Mouse (Mus musculus) gastrocnemius, adult 18-20 months (tissue): ENCODE data around the gene Myo1h. TPM values are rescaled to one million over a fixed set of nuclear protein-coding genes. Genes with fewer than 3 reads are reported as not detected.

Experiments used
- DNase-seq: peaks from one replicate; pipeline ENCODE4 v3.0.0; 2021; ENCODE audit warnings: low spot score
- total RNA-seq, 2 experiments: library from RNA; stranded (reverse); gene quantifications; 2 replicates each; pipeline ENCODE4 v1.2.3; 2021

Myo1h gene
- total RNA-seq, 2 experiments from 2014 or later: 0.32 to 0.36 TPM

DNA sequence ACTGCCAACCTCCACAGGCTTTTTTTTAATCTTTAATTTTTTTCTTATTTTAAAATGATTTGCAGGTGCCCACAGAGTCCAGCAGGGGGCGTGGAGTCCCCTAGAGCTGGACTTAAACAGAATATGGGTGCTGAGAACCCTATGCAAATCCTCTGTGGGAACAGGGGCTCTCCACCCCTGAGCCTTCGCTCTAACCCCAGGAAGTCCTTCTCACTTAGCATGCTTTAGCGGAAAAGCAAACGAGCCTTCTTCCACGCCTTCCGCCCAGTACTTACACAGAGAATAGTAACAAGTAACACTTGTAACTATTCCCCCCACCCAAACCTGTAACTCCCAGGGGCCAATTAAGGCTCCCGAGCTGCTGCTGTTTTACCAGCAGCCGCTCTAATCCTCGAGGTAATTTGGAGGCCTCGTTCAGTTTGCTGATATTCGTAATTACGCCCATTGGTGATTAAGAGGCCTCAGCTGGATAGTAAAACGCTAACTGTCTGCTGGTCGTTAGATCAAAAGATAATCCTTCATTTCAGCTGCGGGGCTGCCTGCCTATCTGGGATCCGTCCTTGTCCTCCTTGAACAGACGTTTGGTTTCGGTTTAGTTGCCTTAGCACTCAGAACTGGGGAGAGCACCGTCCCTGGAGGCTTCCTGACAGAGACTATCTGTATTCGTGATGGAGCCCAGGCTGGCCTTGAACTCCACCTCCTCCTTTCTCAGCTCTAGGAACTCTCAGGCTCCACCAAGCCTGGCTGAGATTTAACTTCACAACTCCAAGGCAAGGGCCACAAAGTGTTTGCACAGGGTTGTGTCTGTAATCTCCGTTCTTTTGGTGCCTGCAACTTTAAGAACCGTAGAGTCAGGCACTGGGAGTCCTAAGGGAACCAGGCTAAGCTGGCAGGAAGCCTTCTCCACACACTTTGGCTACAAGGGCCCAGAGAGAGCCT is 8.0 kb downstream of the Myo1h start:
- peak; percentile 18 for DNase-seq

DNA sequence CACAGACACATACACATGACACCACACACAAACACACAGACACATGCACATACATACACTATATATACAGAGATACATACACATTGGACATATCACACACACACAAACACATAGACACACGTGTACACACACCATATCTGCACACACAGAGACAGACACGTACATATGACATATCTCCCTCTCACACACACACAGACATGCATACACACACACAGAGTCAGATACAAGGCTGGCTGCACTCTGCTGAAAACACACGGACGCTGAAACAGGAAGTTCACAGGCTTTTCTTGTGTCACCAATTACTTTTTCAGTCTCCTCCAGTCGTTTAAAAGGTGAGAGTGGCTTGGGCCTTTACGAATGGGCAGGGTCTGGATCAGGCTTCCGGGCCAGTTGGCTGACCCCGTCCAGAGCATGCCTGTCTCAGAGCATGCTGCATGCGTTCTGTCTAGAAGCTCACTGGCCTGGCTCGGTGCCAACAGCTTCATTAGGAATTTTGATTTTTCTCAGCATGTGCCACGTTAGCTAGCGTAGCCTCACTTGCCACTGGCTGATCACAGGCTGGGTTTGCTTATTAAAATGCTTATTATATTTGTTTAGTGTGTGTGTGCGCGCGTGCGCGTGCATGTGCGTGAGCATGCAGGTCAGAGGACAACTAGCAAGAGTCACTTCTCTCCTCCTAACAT is 9.4 kb downstream of the Myo1h start:
- DNase-seq: no peak

DNA sequence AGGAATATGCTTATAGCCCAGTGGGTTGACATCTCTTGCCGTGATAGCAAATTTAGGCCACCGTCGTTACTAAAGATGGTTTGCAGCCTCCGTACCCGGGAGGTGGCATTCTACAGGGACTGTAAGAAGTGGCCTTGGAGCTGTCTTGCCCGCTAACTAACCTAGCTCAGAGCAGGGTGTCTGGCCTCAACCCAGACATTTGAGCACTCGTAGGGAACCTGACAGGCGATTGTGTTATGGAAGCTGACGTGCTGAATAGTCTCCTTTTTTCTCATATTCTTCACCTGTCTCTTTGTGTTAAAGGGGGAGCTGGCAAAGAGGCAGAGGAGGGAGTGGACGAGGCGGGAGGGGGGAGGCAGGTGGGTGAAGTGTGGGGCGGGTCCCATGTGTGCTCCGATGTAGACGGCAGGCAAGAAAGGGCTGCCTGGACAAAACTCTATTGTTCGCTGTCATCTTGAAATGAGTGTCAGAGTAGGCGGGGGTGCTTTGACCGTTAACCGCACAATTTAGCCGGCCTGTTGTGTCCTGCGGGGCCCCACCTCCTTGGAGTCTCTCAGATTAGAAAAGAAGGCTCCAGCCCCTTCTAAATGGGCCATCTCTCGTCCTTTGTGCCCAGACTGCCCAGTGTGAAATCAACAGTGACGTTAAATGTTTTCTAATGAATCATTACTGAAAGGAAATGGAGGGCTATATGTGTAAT is 10.3 kb downstream of the Myo1h start:
- DNase-seq: no peak

DNA sequence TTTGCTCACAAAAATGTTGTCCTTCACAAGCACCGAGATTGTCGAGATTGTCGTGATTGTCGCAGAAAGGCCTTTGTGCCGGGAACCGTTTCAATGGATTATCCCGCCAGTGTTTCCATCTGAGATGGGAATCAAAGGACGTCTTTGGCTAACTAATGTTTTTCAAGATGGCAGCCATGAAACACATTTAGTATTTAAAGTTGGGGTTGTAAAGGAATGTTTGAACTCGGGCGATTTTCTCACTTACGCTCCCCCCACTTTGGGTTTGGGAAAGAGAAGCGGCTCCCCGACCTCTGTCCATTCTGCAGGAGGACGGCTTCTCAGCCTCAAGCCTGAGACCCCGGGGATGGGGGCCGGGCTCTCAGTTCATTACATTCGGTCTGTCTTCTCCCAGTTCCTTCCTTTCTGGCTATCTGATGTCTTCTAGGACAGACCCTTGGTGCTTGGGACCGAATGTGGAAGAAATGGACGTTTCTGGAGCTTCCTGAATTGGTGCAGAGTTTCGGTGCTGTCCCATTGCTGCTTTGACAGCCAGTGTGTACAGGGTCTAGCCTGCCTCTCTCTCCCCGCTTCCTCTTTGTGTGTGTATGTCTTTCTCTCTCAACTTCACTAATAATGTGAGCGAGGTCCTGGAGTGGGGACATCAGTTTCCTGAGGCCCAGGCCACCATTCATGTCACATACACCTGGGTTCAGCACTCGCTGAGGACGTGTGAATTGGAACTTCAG is 11.1 kb downstream of the Myo1h start:
- no peak for DNase-seq

DNA sequence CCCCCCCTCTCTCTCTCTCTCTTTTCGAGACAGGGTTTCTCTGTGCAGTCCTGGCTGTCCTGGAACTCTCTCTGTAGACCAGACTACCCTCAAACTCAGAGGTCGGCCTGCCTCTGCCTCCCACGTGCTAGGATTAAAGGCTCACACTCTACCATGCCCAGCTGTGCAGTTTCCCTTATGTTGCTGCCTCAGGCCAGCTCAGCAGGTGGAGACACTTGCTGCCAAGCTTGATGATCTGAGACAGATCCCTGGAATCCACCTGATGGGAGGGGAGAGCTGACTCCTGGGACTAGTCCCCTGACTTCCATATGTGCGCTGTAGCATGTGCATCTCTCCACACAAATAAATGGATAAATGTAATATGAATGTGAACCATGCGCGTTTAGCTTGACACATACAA is 14.2 kb downstream of the Myo1h start:
- no peak for DNase-seq

DNA sequence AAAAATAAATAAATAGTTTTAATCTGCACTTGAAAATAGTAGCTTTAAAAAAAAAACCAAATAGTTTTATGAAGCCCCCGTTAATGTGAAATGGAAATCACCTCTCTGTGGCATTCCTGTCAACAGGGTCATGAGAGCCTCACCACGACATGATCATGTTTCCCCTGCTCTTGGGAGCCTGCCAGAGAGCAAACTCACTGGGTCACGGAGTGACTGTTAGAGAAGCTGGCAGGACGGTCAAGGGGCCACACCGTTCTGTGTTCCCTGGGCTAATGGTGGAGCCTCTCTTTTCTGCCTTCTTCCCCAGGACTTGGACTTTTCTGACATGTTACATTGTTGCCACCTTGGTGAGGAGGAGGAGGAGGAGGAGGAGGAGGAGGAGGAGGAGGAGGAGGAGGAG is 17.5 kb downstream of the Myo1h start:
- peak; percentile 34 for DNase-seq

DNA sequence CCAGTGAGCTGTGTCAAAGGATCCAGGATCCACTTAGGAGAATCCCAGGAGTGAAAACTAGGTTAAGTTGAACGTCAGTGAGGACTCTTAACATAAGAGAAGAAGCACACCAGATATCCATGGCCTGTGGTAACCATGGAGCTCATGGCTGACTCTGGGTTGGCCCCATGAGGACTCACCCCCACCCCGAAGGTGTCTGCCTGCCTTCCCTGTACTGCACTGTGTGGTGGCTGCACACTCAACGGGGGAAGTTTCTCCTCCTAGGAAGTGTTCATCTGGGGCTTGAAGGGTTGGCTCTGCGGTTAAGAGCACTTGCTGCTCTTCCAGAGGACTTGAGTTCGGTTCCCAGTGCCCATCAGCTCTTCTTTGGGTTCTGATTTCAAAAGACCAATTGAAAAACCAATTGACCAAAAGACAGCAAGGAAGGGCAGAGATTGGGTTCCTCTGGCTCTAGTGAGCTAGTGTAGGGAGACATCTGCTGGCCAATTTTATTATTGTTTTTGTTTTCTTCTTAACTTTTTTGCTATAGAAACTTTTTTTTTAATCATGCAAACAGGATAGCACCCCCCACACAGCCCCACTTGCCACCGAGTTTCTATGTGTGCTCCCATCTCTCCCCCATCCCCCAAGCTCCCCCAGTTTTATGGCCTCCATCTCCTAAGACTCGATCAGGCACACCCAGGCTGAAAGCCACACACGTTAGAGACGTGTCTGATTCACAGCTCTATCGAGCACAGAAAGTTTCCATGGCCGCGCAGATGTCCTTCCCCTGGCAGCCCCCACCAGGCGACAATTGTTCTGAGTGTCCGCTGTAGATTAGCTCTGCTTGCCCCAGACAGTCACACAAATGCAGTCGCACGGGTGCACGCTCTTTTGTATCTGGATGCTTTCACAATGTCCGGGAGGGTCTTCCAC is 20.1 kb downstream of the Myo1h start:
- peak; percentile 10 for DNase-seq

DNA sequence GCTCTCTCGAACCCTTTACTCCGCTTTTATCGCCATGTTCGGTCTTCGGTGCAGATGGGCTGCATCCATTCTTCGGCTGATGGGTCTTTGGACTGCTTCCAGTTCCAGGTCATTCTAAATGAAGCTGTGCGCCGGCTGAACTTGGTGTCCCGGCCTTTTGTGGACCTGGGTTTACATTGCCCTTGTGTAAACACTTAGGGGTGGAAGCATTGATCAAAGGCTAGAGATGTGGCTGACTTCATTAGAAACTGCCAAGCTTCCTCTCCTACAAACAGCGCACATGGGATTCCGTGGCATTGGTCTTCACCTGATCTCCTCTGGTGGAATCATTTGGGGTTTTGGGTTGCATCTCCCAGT is 20.7 kb downstream of the Myo1h start:
- no peak for DNase-seq

DNA sequence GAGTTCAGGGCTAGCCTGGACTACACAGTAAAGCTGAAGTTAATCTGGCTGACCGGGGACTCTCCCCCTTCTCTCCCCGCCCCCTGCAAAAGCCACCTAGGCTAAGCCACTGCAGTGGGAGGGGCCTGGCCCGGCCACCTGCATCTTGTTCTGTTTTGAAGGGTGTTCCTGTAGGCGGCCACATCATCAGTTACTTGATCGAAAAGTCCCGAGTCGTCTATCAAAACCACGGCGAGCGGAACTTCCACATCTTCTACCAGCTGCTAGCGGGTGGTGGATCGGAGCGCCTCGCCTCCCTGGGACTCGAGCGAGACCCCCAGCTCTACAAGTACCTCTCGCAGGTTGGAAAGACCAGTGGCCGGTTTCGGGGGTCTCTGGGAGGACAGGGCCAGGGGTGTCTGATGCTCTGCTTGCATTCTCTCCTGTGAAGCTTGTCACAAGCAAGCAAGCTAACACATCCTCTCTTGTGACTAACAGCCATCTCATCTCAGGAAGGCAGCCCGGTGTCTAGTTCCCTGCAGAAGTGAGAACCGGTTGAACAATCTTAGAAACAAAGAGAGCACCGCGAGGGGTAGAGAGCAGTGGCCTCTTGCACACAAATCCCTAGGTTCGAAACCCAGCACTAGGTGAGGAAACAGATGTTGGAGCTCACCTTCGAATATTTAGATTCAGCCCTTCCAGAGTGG is 34.3 kb downstream of the Myo1h start:
- no peak for DNase-seq

DNA sequence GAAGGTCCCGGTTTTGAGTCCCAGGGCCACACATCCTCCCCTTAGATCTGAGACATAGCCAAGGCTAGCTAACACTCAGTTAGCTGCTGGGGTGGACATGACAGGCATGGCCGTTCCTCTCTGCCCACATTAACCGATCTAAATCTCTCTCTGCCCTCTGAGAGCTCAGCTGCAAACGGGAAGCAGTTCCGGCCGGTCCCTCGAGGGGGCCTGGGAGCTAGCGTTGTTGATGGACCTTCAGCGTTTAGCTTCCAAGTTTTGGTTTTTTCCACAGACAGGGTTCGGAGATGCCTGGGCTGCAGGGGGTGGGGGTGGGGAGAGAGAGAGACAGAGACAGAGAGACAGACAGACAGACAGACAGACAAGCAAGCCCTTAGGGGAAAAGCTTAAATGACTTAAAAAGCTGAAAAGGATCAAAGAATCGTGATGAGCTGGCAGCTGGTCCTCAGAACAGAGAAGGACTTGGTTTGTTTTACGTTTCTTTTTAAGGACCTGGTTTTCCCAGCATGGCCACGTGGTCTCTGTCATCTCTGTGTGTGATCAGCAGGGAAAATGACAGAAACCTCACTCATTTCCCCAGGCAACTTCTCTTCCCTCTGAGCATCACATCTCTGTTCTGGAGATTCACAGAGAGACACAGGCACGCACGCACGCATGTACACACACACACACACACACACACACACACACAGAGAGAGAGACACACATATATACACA is 35.0 kb downstream of the Myo1h start:
- peak; percentile 12 for DNase-seq

DNA sequence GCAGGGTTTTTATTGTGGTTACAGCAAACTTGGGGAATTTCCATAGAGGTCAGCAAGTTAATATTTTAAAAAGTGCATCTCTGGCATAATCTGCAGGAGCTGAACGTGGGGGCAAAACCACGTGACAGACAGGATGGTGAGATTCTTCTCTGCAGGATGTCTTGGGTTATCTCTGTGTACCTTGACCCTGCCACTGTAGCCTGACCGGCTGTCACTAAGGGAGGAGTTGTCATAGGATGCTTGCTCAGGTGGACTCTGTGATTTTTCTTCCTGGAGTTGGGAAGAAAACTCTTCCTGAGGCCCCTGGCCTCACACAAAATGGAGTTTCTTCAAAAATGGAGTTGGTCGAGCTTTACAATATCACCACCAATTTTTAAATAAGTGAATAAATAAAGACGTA is 54.0 kb downstream of the Myo1h start:
- DNase-seq: no peak

DNA sequence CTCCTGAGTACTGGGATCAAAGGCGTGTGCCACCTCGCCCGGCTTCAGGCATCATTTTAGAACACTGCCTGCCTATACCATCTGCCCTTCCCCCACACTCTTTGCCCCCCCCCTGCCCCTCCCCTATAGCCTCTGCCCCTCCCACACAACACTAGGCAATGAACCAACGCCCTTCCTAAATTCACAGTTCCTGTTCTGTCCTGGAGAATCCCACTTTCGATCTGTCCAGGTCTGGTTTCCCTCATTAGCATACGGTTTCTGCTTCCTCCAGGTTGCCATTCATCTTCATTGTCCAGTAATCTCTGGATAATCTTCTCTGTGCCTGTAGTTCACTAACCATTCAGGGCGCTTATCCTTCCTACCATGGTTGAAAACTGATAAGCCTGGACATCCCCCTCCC is 54.6 kb downstream of the Myo1h start:
- DNase-seq: no peak

DNA sequence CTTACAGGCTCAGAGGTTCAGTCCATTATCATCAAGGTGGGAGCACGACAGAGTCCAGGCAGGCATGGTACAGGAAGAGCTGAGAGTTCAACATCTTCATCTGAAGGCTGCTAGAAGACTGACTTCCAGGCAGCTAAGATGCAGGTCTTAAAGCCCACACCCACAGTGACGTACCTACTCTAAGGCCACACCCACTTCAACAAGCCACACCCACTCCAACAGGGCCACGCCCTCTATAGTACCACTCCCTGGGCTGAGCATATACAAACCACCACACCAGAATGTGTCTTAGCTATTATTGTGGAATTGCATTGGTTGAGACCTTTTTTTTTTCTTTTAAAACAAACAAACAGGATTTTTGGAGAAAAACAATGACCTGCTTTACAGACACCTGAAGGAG is 56.6 kb downstream of the Myo1h start:
- no peak for DNase-seq

DNA sequence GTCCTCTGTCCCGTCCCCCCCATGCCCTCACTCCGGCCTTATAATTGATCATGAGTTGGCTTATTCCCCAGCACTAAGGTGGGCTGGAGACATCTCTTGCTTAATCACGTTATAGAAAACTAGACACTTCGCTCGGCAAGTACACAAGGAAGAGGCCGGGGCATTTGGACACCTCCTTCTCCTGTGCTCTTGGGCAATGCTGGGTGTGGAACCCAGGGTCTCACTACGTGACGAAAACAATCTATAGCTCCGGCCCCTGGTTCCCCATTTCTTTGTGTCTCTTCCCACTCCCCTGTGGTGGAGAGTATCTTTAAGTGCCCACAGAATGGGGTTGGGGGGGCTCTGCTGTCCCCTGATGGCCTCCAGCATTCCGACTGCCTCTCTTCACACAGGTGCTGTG is 58.0 kb downstream of the Myo1h start:
- DNase-seq: no peak

DNA sequence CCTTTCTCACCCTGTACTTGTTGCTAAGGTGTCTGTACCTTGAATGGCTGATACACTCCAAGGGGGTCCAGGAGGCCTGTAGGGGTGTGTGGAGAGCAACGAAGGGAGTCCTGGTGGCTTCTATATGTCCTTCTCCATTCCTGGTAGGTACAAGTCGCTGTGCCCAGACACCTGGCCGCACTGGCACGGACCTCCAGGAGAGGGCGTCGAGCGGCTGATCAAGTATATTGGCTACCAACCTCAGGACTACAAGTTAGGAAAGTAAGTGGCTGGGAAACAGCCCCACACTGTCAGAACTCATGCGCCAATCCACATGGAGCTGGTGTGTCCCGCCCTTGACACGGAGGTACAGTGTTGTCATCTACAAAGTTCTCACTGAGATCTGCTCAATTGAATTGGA is 62.5 kb downstream of the Myo1h start:
- DNase-seq: no peak

DNA sequence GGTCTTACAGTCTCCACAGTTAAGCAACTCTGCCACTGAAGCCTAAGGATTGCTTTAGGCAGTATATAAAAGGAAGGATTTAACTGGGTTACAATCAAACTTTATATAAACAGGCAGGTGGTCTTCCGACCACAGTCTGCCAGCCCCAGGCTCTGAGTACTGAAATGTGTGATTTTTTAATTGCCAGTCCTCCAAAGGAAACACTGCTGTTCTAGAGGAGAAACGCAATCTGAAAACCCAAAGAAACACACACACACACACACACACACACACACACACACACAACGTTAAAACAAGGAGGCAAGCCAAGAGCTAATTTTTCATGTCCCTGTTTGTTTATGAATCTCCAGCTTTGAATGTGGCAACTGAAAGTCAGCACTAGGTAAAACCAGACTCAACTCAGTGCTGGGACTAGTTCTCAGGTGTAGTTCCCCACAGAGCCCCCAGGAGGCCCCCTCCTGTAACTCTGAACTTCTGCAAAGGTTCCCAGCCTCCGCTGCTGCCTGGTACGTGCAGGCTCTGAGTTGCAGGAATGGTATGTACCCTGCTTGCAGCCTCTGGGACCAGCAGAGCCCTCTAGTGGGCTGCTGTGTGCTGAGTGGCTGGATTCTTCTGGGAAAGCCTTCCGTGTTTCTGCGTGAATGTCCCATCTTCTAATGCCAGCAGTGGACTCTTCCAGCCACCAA is 67.4 kb downstream of the Myo1h start:
- peak; percentile 74 for DNase-seq

DNA sequence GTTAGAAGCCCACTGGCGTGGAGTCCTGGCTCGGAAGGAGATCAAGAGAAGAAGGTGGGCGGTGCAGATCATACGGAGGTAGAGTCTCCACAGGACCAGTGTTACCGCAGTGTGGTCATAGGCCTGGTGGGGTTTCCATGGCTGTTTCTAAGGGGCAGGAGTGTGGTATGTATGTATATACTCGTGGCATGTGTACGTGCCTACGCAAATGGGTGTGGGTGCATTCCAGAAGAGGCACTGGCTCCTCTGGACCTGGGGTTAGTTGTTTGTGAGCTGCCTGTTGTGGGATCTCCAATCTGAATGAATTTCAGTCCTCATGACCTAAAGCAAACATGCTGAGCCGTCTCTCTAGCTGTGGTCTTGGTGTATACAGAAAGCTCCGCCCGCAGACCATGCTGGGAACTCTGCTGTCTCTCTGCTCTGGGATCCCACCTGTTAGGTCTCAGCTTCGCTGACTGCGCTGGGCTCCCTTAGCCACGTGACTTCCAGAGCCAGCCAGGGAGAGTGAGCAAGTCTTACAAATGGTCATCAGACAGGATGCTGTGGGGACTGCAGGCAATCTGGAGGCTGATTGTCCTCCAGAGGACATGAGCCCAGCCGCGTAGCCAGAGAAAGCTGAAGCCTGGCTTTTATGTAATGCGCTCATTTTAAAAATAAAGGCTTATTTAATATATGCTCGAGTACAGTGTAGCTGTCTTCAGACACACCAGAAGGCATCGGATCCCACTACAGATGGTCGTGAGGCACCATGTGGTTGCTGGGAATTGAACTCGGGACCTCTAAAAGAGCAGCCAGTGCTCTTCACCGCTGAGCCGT is 68.2 kb downstream of the Myo1h start:
- DNase-seq: no peak

DNA sequence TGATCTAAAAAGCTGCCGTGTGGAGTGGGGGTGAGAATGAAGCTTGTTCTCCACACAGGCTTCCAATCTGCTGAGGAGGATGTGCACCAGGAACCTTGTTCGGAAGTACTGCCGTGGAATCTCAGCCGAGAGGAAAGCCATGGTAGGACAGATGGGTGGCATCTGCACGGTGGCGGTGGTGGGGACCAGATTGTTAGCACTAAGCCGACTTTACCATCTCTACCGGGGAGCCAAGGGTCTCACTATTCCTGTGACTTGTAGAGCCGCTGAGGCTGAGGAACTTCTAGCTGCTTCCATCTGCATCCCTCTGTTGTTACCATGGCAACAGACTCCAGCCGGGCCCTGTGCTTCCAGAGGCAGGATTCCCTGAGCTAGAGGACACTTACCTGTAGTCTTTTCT is 69.9 kb downstream of the Myo1h start:
- DNase-seq: no peak
